Mouse (Mus musculus): ENCODE measurements at regions not wholly inside any gene's neighbourhood (a gene's known extent, or its start where the extent isn't known, plus 50 kb on each side); places are given as distances from the start of the nearest gene placed in this dataset.

DNA sequence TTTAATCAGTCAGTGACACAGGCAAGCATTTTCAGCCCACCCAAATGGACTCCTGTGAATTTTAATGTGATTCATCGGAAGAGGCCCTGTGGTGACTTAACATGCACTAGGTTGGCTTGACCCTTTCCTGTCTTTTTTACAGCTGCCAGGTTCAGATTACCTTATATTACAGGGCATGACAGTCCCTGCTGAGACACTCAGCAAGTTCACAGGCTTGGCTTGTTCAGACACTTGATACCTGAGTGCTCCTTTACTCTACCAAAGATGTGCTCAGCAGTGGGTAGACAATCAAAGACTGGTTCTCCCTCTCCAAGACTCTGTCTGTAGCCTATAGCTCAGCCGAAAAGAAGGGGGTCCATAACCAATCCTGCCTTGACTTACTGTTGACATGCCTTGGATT, 60.1 kb upstream of the Hpgd start:
- ATAC-seq (replicated peaks; ENCODE audit: low FRiP score, low TSS enrichment, low read depth) = no peak
- Histone ChIP-seq H3K27me3 (replicated peaks; ENCODE audit: control insufficient read depth, insufficient read depth, low read length) (no peaks in the 10 kb centered on the region), H3K4me1 (replicated peaks; ENCODE audit: control insufficient read depth, insufficient read depth, low read length) (no peaks in the 10 kb centered on the region), H3K4me2 (ENCODE audit: low read length) (no peak overlapping the region), H3K9me3 (ENCODE audit: control insufficient read depth, low read length) (no peaks in the 10 kb centered on the region), H3K9ac (ENCODE audit: low read length) (no peak overlapping the region), H3K27ac (ENCODE audit: low read depth) (no peak overlapping the region), H3K4me3 (ENCODE audit: low read depth, low read length) (no peak overlapping the region), H3K36me3 (ENCODE audit: control insufficient read depth, insufficient read depth, low read length) (no peaks in the 10 kb centered on the region)
- DNase-seq (ENCODE audit: low spot score) = no peak
- WGBS = 80% methylated on average over 2 of the region's 2 CpGs

DNA sequence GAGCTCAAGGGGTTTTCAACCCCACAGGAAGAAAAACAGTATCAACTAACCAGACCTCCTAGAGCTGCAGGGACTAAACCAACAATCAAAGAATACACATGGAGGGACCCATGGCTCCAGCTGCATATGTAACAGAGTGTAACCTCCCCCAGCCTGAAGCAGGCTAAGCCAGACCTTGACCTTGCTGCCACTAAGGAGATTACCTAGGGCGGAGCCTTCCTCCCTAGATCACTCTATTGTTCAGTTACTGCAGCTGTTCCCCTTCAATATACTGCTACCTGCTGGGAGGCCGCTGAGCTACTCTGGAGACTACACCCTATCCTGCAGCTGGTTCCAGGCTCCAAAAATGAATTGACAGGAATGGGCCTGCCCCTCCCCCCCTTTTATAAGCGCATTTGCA, 51.1 kb upstream of the Hpgd start:
- no peaks in the 10 kb centered on the region for H3K9me3 ChIP-seq (ENCODE audit: control insufficient read depth, low read length)
- no peaks in the 10 kb centered on the region for H3K36me3 ChIP-seq (ENCODE audit: control insufficient read depth, insufficient read depth, low read length)
- H3K4me3 ChIP-seq (ENCODE audit: low read depth, low read length) = no peak overlapping the region
- no peak overlapping the region for H3K4me2 ChIP-seq (ENCODE audit: low read length)
- H3K9ac ChIP-seq (ENCODE audit: low read length) = no peak overlapping the region
- WGBS = 86% methylated on average over 3 of the region's 3 CpGs
- no peaks in the 10 kb centered on the region for H3K4me1 ChIP-seq (replicated peaks; ENCODE audit: control insufficient read depth, insufficient read depth, low read length)
- no peak overlapping the region for H3K27ac ChIP-seq (ENCODE audit: low read depth)
- ATAC-seq (replicated peaks; ENCODE audit: low FRiP score, low TSS enrichment, low read depth) (no peak), DNase-seq (ENCODE audit: low spot score) (no peak)
- H3K27me3 ChIP-seq (replicated peaks; ENCODE audit: control insufficient read depth, insufficient read depth, low read length) = no peaks in the 10 kb centered on the region

Data from intestine, embryonic 14.5 days (tissue).